Mouse (Mus musculus) ES-E14 (cell line): Measurements from ENCODE around the gene Tcea2. TPM values are rescaled to one million over a fixed set of nuclear protein-coding genes. Genes with fewer than 3 reads are reported as not detected.
A peak's percentile ranks its signal among the peaks of the same experiment; 100 is the strongest.

ENCODE experiments used
- DNase-seq: peaks from one replicate; pipeline ENCODE4 v3.0.0-alpha.2; 2013; ENCODE audit warnings: low read depth, low spot score
- H3K27ac ChIP-seq: 2 replicates; pipeline ENCODE4 v1.5.1; 2012; ENCODE audit warnings: low read depth, mild to moderate bottlenecking, low read length, moderate library complexity, mixed read lengths; ENCODE audit not compliant: poor library complexity, insufficient read depth, severe bottlenecking
- H3K36me3 ChIP-seq: 2 replicates; pipeline ENCODE4 v1.6.1; 2012; ENCODE audit warnings: mild to moderate bottlenecking, low read length, moderate library complexity, mixed read lengths; ENCODE audit not compliant: control insufficient read depth, poor library complexity, insufficient read depth, severe bottlenecking
- H3K4me1 ChIP-seq, 2 experiments: fragments of 150-350 bp in 1 of 2; sonication (generic) in 1 of 2; 2 replicates each; pipeline ENCODE4 v1.6.1; 2012; ENCODE audit warnings: low read length in 2 of 2, mild to moderate bottlenecking in 1 of 2, mixed read lengths in 1 of 2; ENCODE audit not compliant: control insufficient read depth in 2 of 2, insufficient read depth in 2 of 2, poor library complexity in 1 of 2
- H3K4me3 ChIP-seq, 2 experiments: fragments of 150-350 bp in 1 of 2; sonication (generic) in 1 of 2; 2 replicates each; pipeline ENCODE4 v1.5.1; 2012; ENCODE audit warnings: low read length in 2 of 2, low read depth in 1 of 2, mild to moderate bottlenecking in 1 of 2, mixed read lengths in 1 of 2; ENCODE audit not compliant: insufficient read depth in 1 of 2, poor library complexity in 1 of 2, severe bottlenecking in 1 of 2
- H3K9ac ChIP-seq: 2 replicates; pipeline ENCODE4 v1.6.1; 2012; ENCODE audit warnings: low read depth, mild to moderate bottlenecking, low read length, mixed read lengths; ENCODE audit not compliant: poor library complexity, insufficient read depth, severe bottlenecking
- H3K9me3 ChIP-seq: fragments of 150-350 bp; sonication (generic); 2 replicates; pipeline ENCODE4 v1.6.1; 2012; ENCODE audit warnings: low read depth, mild to moderate bottlenecking, low read length; ENCODE audit not compliant: control insufficient read depth, insufficient read depth
- CHD2 ChIP-seq: IDR thresholded peaks from 2 replicates; pipeline ENCODE4 v1.6.1; 2014; ENCODE audit warnings: mild to moderate bottlenecking, low read depth, low read length, inconsistent platforms
- HCFC1 ChIP-seq: IDR thresholded peaks from 2 replicates; pipeline ENCODE4 v1.6.1; 2012; ENCODE audit warnings: low read length, inconsistent platforms, borderline replicate concordance; ENCODE audit not compliant: insufficient read depth
- MAFK ChIP-seq: IDR thresholded peaks from 2 replicates; pipeline ENCODE4 v1.6.1; 2014; ENCODE audit warnings: mild to moderate bottlenecking, low read depth, low read length, inconsistent platforms; ENCODE audit not compliant: insufficient read depth
- ZC3H11A ChIP-seq: IDR thresholded peaks from 2 replicates; pipeline ENCODE4 v1.6.1; 2012; ENCODE audit warnings: low read depth, mild to moderate bottlenecking, inconsistent platforms, low read length, borderline replicate concordance
- ZNF384 ChIP-seq: IDR thresholded peaks from 2 replicates; pipeline ENCODE4 v1.6.1; 2012; ENCODE audit warnings: low read depth, low read length, inconsistent platforms
- in situ Hi-C, 2 experiments: fragments of 600-800 bp; cut with MboI; formaldehyde crosslinking; loops; one replicate each; pipeline ENCODE4 v1.15.1; 2025; ENCODE audit warnings: low sequenced_read_pairs in 2 of 2, inconsistent platforms in 1 of 2; ENCODE audit not compliant: unreplicated experiment in 2 of 2
- total RNA-seq: library from RNA; depleted of rRNA; stranded (reverse); fragments of 300-350 nt; gene quantifications from 2 replicates; pipeline ENCODE4 v1.2.3, GENCODE M21; 2012

Gene Tcea2
- total RNA-seq, 1 experiment: 11.4 TPM

DNA sequence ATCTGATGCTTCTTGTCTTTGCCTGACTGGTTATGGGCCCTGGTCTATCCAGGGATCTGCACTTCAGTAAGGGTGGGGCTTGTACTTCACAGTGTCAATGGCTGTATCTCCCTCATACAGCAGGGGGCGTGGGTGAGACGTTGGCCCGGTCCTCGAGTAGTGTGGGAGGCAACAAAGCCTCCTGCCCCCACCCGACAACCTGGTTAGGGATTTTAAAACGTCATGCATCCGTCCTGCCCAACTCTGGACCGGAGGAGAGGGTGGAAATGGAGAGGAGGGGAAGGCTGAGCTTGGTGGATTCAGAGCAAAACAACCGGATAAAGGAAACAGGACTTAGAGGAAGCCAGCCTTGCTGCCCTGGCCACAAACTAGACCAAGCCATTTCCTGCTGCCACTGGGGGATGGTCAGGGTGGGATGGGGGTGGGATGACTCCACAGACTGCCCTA lies 20.5 kb upstream of the Tcea2 start:
- H3K4me1 ChIP-seq: peaks cover 2 to 17% of the 10 kb centered on the region in 2 experiments; a peak in 3 of 4 replicates
- in situ Hi-C loops: no loop called here
- peak; percentile 89 for DNase-seq
- no peak overlapping the region for H3K9ac ChIP-seq
- peak overlapping the region in 1 of 2 experiments; percentile 41; a peak in 2 of 4 replicates for H3K4me3 ChIP-seq
- no peaks in the 10 kb centered on the region for H3K9me3 ChIP-seq
- peaks cover 9% of the 10 kb centered on the region; the same call in 1 of the 2 replicates for H3K36me3 ChIP-seq
- TF ChIP-seq CHD2 (no peak), ZNF384 (no peak), MAFK (no peak), ZC3H11A (no peak), HCFC1 (no peak)
- H3K27ac ChIP-seq: no peak overlapping the region

GRCm38 (mm10) chr2:181662620-181663297 lies 17.4 kb upstream of the Tcea2 start:
- no peak for DNase-seq
- H3K4me3 ChIP-seq: no peak overlapping the region
- in situ Hi-C loops: no loop called here

DNA sequence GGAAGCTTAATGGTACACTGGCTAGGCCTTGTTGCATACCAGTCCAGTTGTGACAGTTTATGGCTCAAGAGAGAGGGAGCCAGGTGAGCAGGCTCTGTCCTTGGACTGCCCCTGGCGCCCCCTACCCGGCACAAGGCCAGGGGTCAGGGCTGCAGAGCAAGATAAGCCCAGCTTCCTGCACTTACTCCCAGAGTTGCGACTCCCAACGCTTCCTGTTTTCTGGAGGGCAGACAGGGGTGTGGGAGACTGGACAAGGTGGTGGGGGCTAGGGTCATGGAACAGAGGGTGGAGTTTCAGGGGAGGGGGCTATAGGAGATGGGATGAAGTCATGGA lies 16.8 kb upstream of the Tcea2 start:
- in situ Hi-C loops: no loop called here
- no peak for DNase-seq
- Histone ChIP-seq H3K4me1 (peaks cover 2 to 13% of the 10 kb centered on the region in 2 experiments; a peak in 3 of 4 replicates), H3K4me3 (no peak overlapping the region), H3K36me3 (no peaks in the 10 kb centered on the region), H3K27ac (no peak overlapping the region), H3K9me3 (no peaks in the 10 kb centered on the region), H3K9ac (no peak overlapping the region)
- no peak for TF ChIP-seq ZC3H11A
- TF ChIP-seq HCFC1: no peak
- no peak for TF ChIP-seq ZNF384
- TF ChIP-seq MAFK: no peak
- TF ChIP-seq CHD2: no peak

More at GRCm38 (mm10) chr2:181662620-181663297, 17.4 kb upstream of the Tcea2 start:
- no peaks in the 10 kb centered on the region for H3K36me3 ChIP-seq
- H3K9ac ChIP-seq: no peak overlapping the region
- TF ChIP-seq MAFK (no peak), CHD2 (no peak), ZNF384 (no peak), HCFC1 (no peak), ZC3H11A (no peak)
- H3K4me1 ChIP-seq: peaks cover 2 to 13% of the 10 kb centered on the region in 2 experiments; a peak in 3 of 4 replicates
- H3K9me3 ChIP-seq: no peaks in the 10 kb centered on the region
- H3K27ac ChIP-seq: no peak overlapping the region

- in situ Hi-C loops: no loop called here
- DNase-seq: no peak
- H3K4me3 ChIP-seq: peak overlapping the region; percentile 51 to 54
- TF ChIP-seq HCFC1 (no peak), ZNF384 (no peak), ZC3H11A (no peak), MAFK (no peak), CHD2 (no peak)
- peaks cover 0 to 12% of the 10 kb centered on the region in 2 experiments; a peak in 1 of 4 replicates for H3K4me1 ChIP-seq
- H3K36me3 ChIP-seq: no peaks in the 10 kb centered on the region
- no peaks in the 10 kb centered on the region for H3K9me3 ChIP-seq
- no peak overlapping the region for H3K27ac ChIP-seq
- peak overlapping the region; percentile 0 for H3K9ac ChIP-seq
Measured at GRCm38 (mm10) chr2:181670285-181670912, 9.7 kb upstream of the Tcea2 start.
